In genomic region chr7:45193406-45193805, GRCm38 (mm10) we compare ENCODE assay signal across 17 mouse cellular contexts. TPM values are rescaled to one million over a fixed set of nuclear protein-coding genes. Genes with fewer than 3 reads are reported as not detected.
A peak's percentile ranks its signal among the peaks of the same experiment; 100 is the strongest.
DNase-seq lines count a peak whose midpoint lies in the region; ATAC-seq and TF ChIP-seq lines count a peak whose summit lies in the region.
"Had no signal": no experiment of that assay in that cellular context is flagged by ENCODE, and none has a peak within 500 bp of the region (broad histone marks: within the 10 kb centered on the region; RNA-seq: fewer than 3 reads in every experiment).

No protein-coding gene starts in this region.

- intact Hi-C loops in gastrocnemius, adult 2 months (cut with DNase I), result no loop called here
- intact Hi-C loops in gastrocnemius, postnatal 36 days (cut with DNase I), result no loop called here

- TF ChIP-seq CTCF in gastrocnemius, adult 2 months (IDR thresholded peaks at IDR 0.05), result peak; percentile 20; the same call in 1 of the 2 replicates
- 0 out of 2 replicates have a peak, but pooled peaks have one; percentile 2 for TF ChIP-seq CTCF in liver, postnatal 0 days (IDR thresholded peaks at IDR 0.05; ENCODE audit: low read depth)
- peak; percentile 30 for TF ChIP-seq CTCF in cerebellum, adult 2 months (IDR thresholded peaks at IDR 0.05; ENCODE audit: borderline replicate concordance, insufficient read depth, low read depth, low read length)

- no peak for TF ChIP-seq EP300 in liver, postnatal 0 days (IDR thresholded peaks at IDR 0.05; ENCODE audit: low read depth)

- no peaks in the 10 kb centered on the region for H3K36me3 ChIP-seq in liver, postnatal 0 days (replicated peaks; ENCODE audit: insufficient read depth, low read length)
- no peaks in the 10 kb centered on the region for H3K36me3 ChIP-seq in liver, embryonic 12.5 days
- H3K36me3 ChIP-seq in limb, embryonic 11.5 days (ENCODE audit: control insufficient read depth, insufficient read depth, low read length), result no peaks in the 10 kb centered on the region
- H3K36me3 ChIP-seq: G1E; liver, embryonic 15.5 days had no signal

- peaks cover 21% of the 10 kb centered on the region for H3K27me3 ChIP-seq in liver, postnatal 0 days (ENCODE audit: insufficient read depth, low read length)
- peaks cover 91% of the 10 kb centered on the region for H3K27me3 ChIP-seq in liver, embryonic 12.5 days (replicated peaks)
- H3K27me3 ChIP-seq in cerebellum, adult 2 months (ENCODE audit: control insufficient read depth, insufficient read depth, low read length), result no peaks in the 10 kb centered on the region
- H3K27me3 ChIP-seq in limb, embryonic 11.5 days (ENCODE audit: control insufficient read depth, insufficient read depth, low read length), result peaks cover 9% of the 10 kb centered on the region

- no peak overlapping the region for H3K4me3 ChIP-seq in gastrocnemius, adult 2 months
- no peak overlapping the region for H3K4me3 ChIP-seq in liver, postnatal 0 days (ENCODE audit: low read depth, low read length)
- no peak overlapping the region for H3K4me3 ChIP-seq in liver, embryonic 12.5 days
- H3K4me3 ChIP-seq in cerebellum, adult 2 months (replicated peaks; ENCODE audit: insufficient read depth, low read depth, low read length), result no peak overlapping the region
- no peak overlapping the region for H3K4me3 ChIP-seq in limb, embryonic 11.5 days (ENCODE audit: low read depth, low read length)
- H3K4me3 ChIP-seq: liver, embryonic 15.5 days; megakaryocyte, embryonic 14.5 days; myocyte had no signal

- 68% methylated on average over 5 of the region's 5 CpGs for WGBS in liver, postnatal 0 days (ENCODE audit: insufficient replicate concordance)
- WGBS in liver, embryonic 12.5 days (ENCODE audit: insufficient replicate concordance), result 50% methylated on average over 4 of the region's 5 CpGs
- WGBS in cerebellum, adult 2 months, result 5% methylated on average over 5 of the region's 5 CpGs
- WGBS in limb, embryonic 11.5 days, result 64% methylated on average over 5 of the region's 5 CpGs

- H3K27ac ChIP-seq in gastrocnemius, adult 2 months, result peak overlapping the region; percentile 74
- no peak overlapping the region for H3K27ac ChIP-seq in liver, postnatal 0 days (ENCODE audit: low read depth)
- H3K27ac ChIP-seq in liver, embryonic 12.5 days, result no peak overlapping the region
- peak overlapping the region; percentile 98 for H3K27ac ChIP-seq in cerebellum, adult 2 months (ENCODE audit: insufficient read depth, low read length)
- no peak overlapping the region for H3K27ac ChIP-seq in limb, embryonic 11.5 days (replicated peaks; ENCODE audit: low read depth, low read length)
- H3K27ac ChIP-seq: liver, embryonic 15.5 days had no signal

- H3K4me2 ChIP-seq in liver, postnatal 0 days (ENCODE audit: low read depth, low read length), result no peak overlapping the region
- no peak overlapping the region for H3K4me2 ChIP-seq in liver, embryonic 12.5 days
- no peak overlapping the region for H3K4me2 ChIP-seq in limb, embryonic 11.5 days (ENCODE audit: low read depth, severe bottlenecking)
- H3K4me2 ChIP-seq: liver, embryonic 15.5 days had no signal

- H3K4me1 ChIP-seq in liver, postnatal 0 days (ENCODE audit: insufficient read depth), result no peaks in the 10 kb centered on the region
- H3K4me1 ChIP-seq in liver, embryonic 12.5 days, result no peaks in the 10 kb centered on the region
- H3K4me1 ChIP-seq in cerebellum, adult 2 months (ENCODE audit: control insufficient read depth, insufficient read depth, low read length), result peaks cover 86% of the 10 kb centered on the region
- peaks cover 15% of the 10 kb centered on the region for H3K4me1 ChIP-seq in limb, embryonic 11.5 days (ENCODE audit: control insufficient read depth, insufficient read depth, low read length)
- H3K4me1 ChIP-seq: liver, embryonic 15.5 days had no signal

- no peak for ATAC-seq in liver, postnatal 0 days
- ATAC-seq in liver, embryonic 12.5 days, result no peak
- no peak for ATAC-seq in limb, embryonic 11.5 days (ENCODE audit: insufficient number of reproducible peaks, low FRiP score, low TSS enrichment, low read depth)

- no peak for TF ChIP-seq POLR2A in cerebellum, adult 2 months (IDR thresholded peaks at IDR 0.05; ENCODE audit: borderline replicate concordance, insufficient read depth, low read length)

- no peaks in the 10 kb centered on the region for H3K9me3 ChIP-seq in liver, postnatal 0 days (ENCODE audit: low read length)
- no peaks in the 10 kb centered on the region for H3K9me3 ChIP-seq in liver, embryonic 12.5 days (replicated peaks)
- no peaks in the 10 kb centered on the region; the same call in 1 of the 2 replicates for H3K9me3 ChIP-seq in limb, embryonic 11.5 days (ENCODE audit: control insufficient read depth, low read length)
- H3K9me3 ChIP-seq: G1E; liver, embryonic 15.5 days; megakaryocyte, embryonic 14.5 days had no signal

- H3K9ac ChIP-seq in liver, postnatal 0 days (replicated peaks), result no peak overlapping the region
- no peak overlapping the region for H3K9ac ChIP-seq in liver, embryonic 12.5 days
- H3K9ac ChIP-seq in limb, embryonic 11.5 days (ENCODE audit: low read length), result peak overlapping the region; percentile 27; the same call in 1 of the 2 replicates
- H3K9ac ChIP-seq: liver, embryonic 15.5 days had no signal

- DNase-seq in gastrocnemius, adult 2 months, result no peak
- DNase-seq in gastrocnemius, postnatal 36 days, result no peak
- DNase-seq in liver, postnatal 0 days, result no peak
- DNase-seq in cerebellum, adult 2 months, result peak in 1 of 2 experiments; percentile 74
- DNase-seq in limb, embryonic 11.5 days (ENCODE audit: low spot score), result no peak
- no peak for DNase-seq in frontal cortex, adult 2 months (ENCODE audit: extremely low spot score in 1 of 2, low spot score in 1 of 2)
- DNase-seq in lung, postnatal 4 days, result no peak
- DNase-seq: heart, adult 11 months; heart, postnatal 10 days had no signal

RNA-seq across cellular contexts. Expression of gene Ccdc155, which starts 11.3 kb away (rescaled TPM):
- total RNA-seq in gastrocnemius, adult 2 months (2021), result not detected
- not detected for total RNA-seq in gastrocnemius, postnatal 36 days (2021)
- polyA plus RNA-seq in liver, postnatal 0 days (2015; fragmentation: Nextera tagmentation; extraction: Ambion mirVana), result 0.06 TPM in 1 of 2 replicates, not detected in the other
- polyA plus RNA-seq in liver, embryonic 12.5 days (2016; fragmentation: Nextera tagmentation; extraction: Ambion mirVana), result 0.07 and 0.13 TPM in 2 replicates
- polyA plus RNA-seq in cerebellum, adult 2 months (2012; rRNA removed), result 1.9 and 2.4 TPM in 2 replicates
- 0.41 and 0.51 TPM in 2 replicates for polyA plus RNA-seq in limb, embryonic 11.5 days (2014; fragmentation: Nextera tagmentation; extraction: Ambion mirVana)
- polyA plus RNA-seq in frontal cortex, adult 2 months (2012; rRNA removed), result 4.1 TPM in 2 replicates
- total RNA-seq: G1E; heart, postnatal 10 days had no signal
- polyA plus RNA-seq: G1E had no signal

RNA-seq across cellular contexts. Expression of gene Pth2, which starts 12.6 kb away (rescaled TPM):
- total RNA-seq in gastrocnemius, adult 2 months (2021), result not detected
- total RNA-seq in gastrocnemius, postnatal 36 days (2021), result not detected
- not detected in 2 replicates for polyA plus RNA-seq in liver, postnatal 0 days (2015; fragmentation: Nextera tagmentation; extraction: Ambion mirVana)
- not detected in 2 replicates for polyA plus RNA-seq in liver, embryonic 12.5 days (2016; fragmentation: Nextera tagmentation; extraction: Ambion mirVana)
- not detected in 2 replicates for polyA plus RNA-seq in cerebellum, adult 2 months (2012; rRNA removed)
- polyA plus RNA-seq in limb, embryonic 11.5 days (2014; fragmentation: Nextera tagmentation; extraction: Ambion mirVana), result not detected in 2 replicates
- 0.90 and 1.4 TPM in 2 replicates for polyA plus RNA-seq in frontal cortex, adult 2 months (2012; rRNA removed)
- total RNA-seq: G1E; heart, postnatal 10 days; left cerebral cortex, postnatal 10 days had no signal
- polyA plus RNA-seq: G1E; intestine, embryonic 14.5 days; liver, embryonic 15.5 days; myocyte; spleen, adult 2 months had no signal

RNA-seq across cellular contexts. Expression of gene Gfy, which starts 14.0 kb away (rescaled TPM):
- total RNA-seq in gastrocnemius, adult 2 months (2021), result not detected
- not detected for total RNA-seq in gastrocnemius, postnatal 36 days (2021)
- not detected in 2 replicates for polyA plus RNA-seq in liver, postnatal 0 days (2015; fragmentation: Nextera tagmentation; extraction: Ambion mirVana)
- polyA plus RNA-seq in liver, embryonic 12.5 days (2016; fragmentation: Nextera tagmentation; extraction: Ambion mirVana), result not detected in 2 replicates
- 0.54 and 0.57 TPM in 2 replicates for polyA plus RNA-seq in cerebellum, adult 2 months (2012; rRNA removed)
- polyA plus RNA-seq in limb, embryonic 11.5 days (2014; fragmentation: Nextera tagmentation; extraction: Ambion mirVana), result not detected in 2 replicates
- polyA plus RNA-seq in frontal cortex, adult 2 months (2012; rRNA removed), result 0.96 and 3.7 TPM in 2 replicates
- total RNA-seq: heart, postnatal 10 days had no signal
- polyA plus RNA-seq: G1E; intestine, embryonic 14.5 days; liver, embryonic 15.5 days; spleen, adult 2 months had no signal

RNA-seq across cellular contexts. Expression of gene Dkkl1, which starts 18.5 kb away (rescaled TPM):
- not detected for total RNA-seq in gastrocnemius, adult 2 months (2021)
- total RNA-seq in gastrocnemius, postnatal 36 days (2021), result not detected
- polyA plus RNA-seq in liver, postnatal 0 days (2015; fragmentation: Nextera tagmentation; extraction: Ambion mirVana), result 0.95 and 1.5 TPM in 2 replicates
- polyA plus RNA-seq in liver, embryonic 12.5 days (2016; fragmentation: Nextera tagmentation; extraction: Ambion mirVana), result 1.9 and 3.0 TPM in 2 replicates
- 0.36 and 0.51 TPM in 2 replicates for polyA plus RNA-seq in cerebellum, adult 2 months (2012; rRNA removed)
- 0.51 and 0.60 TPM in 2 replicates for polyA plus RNA-seq in limb, embryonic 11.5 days (2014; fragmentation: Nextera tagmentation; extraction: Ambion mirVana)
- 29.5 and 29.9 TPM in 2 replicates for polyA plus RNA-seq in frontal cortex, adult 2 months (2012; rRNA removed)
- total RNA-seq: heart, postnatal 10 days had no signal
- polyA plus RNA-seq: G1E had no signal

RNA-seq across cellular contexts. Expression of gene Tead2, which starts 22.1 kb away (rescaled TPM):
- total RNA-seq in gastrocnemius, adult 2 months (2021), result 1 to 10 TPM; 2.6 to 4.1 TPM
- 1 to 10 TPM; 2.7 to 3.3 TPM for total RNA-seq in gastrocnemius, postnatal 36 days (2021)
- 15.5 and 20.2 TPM in 2 replicates for polyA plus RNA-seq in liver, postnatal 0 days (2015; fragmentation: Nextera tagmentation; extraction: Ambion mirVana)
- 23.6 and 28.2 TPM in 2 replicates for polyA plus RNA-seq in liver, embryonic 12.5 days (2016; fragmentation: Nextera tagmentation; extraction: Ambion mirVana)
- 4.7 and 5.0 TPM in 2 replicates for polyA plus RNA-seq in cerebellum, adult 2 months (2012; rRNA removed)
- polyA plus RNA-seq in limb, embryonic 11.5 days (2014; fragmentation: Nextera tagmentation; extraction: Ambion mirVana), result 378 and 385 TPM in 2 replicates
- polyA plus RNA-seq in frontal cortex, adult 2 months (2012; rRNA removed), result 6.0 and 9.6 TPM in 2 replicates
- polyA plus RNA-seq: G1E had no signal

Comparison
In these comparisons a context has a peak if more than half of its experiments do, and no peak if none do; other contexts are left out.
1. H3K27ac ChIP-seq: peak in gastrocnemius, adult 2 months (single experiment) and cerebellum, adult 2 months (single experiment); none in liver, postnatal 0 days (single experiment), liver, embryonic 12.5 days (single experiment) and limb, embryonic 11.5 days (single experiment).
2. Peak in every context shown above with its lines, with median percentiles within 50 percentile points of each other: CTCF ChIP-seq.